Mouse (Mus musculus) ES-E14 (cell line): Measurements from ENCODE around the gene Atl3.

ENCODE experiments used
- HCFC1 ChIP-seq: IDR thresholded peaks from 2 replicates; pipeline ENCODE4 v1.6.1; 2012; ENCODE audit warnings: low read length, inconsistent platforms, borderline replicate concordance; ENCODE audit not compliant: insufficient read depth
- ZNF384 ChIP-seq: IDR thresholded peaks from 2 replicates; pipeline ENCODE4 v1.6.1; 2012; ENCODE audit warnings: low read depth, low read length, inconsistent platforms

DNA sequence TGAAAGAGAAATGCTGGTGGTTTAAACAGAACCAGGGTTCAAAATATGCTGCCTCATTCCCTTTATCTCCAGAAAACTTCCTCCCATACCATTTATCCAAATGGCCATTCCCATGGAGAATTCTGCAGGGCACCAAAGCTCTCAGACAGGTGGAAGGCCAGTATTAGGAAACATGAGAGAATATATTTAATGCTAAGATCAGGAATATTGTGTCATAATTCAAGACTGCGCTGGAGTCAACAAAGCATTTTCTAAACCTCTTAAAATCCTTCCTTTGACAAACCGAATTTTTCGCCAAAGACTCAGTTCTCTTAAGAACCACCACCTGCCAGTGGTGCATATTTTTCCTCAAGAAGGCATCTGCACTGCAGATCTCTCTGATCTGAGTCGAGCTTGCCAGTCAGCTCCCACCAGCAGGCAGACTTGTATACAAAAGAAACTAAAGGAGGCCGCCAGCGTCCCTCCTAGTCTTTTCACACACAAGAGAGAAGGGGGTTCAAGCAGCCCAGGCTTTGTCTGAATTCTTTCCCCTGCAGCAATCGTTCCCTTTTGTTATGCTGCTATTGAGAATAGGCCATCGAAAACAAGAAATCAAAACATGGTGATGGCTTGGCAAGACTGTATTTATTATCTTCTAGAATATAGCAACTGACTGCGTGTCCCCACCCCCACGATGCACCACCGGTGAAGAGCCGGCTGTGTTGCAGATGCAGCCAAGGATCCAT is 12.1 kb upstream of the Atl3 start:
- TF ChIP-seq ZNF384, result no peak
- no peak for TF ChIP-seq HCFC1
